Mouse (Mus musculus): ENCODE measurements at regions not wholly inside any gene's neighbourhood (a gene's known extent, or its start where the extent isn't known, plus 50 kb on each side); places are given as distances from the start of the nearest gene placed in this dataset.

GRCm38 (mm10) chr10:92625781-92626180 is 96.4 kb downstream of the Nedd1 start:
- Histone ChIP-seq H3K9ac (no peak overlapping the region), H3K27me3 (replicated peaks) (no peaks in the 10 kb centered on the region)

GRCm38 (mm10) chr10:92615684-92616379 is 106.4 kb downstream of the Nedd1 start:
- Histone ChIP-seq H3K27me3 (replicated peaks) (no peaks in the 10 kb centered on the region), H3K4me2 (no peak overlapping the region), H3K9me3 (replicated peaks) (no peaks in the 10 kb centered on the region), H3K4me3 (no peak overlapping the region), H3K9ac (no peak overlapping the region), H3K27ac (no peak overlapping the region), H3K4me1 (no peaks in the 10 kb centered on the region), H3K36me3 (no peaks in the 10 kb centered on the region)
- no peak for ATAC-seq
- WGBS (ENCODE audit: insufficient replicate concordance), result 57% methylated on average over 4 of the region's 5 CpGs

More at GRCm38 (mm10) chr10:92625781-92626180, 96.4 kb downstream of the Nedd1 start:
- Histone ChIP-seq H3K4me1 (no peaks in the 10 kb centered on the region), H3K4me2 (no peak overlapping the region), H3K9me3 (replicated peaks) (no peaks in the 10 kb centered on the region), H3K4me3 (no peak overlapping the region), H3K36me3 (no peaks in the 10 kb centered on the region), H3K27ac (no peak overlapping the region)
- ATAC-seq, result no peak
- WGBS (ENCODE audit: insufficient replicate concordance), result 62% methylated on average over 7 of the region's 7 CpGs

- Histone ChIP-seq H3K9me3 (replicated peaks) (no peaks in the 10 kb centered on the region), H3K27ac (no peak overlapping the region), H3K4me3 (no peak overlapping the region), H3K4me2 (no peak overlapping the region), H3K9ac (no peak overlapping the region), H3K36me3 (no peaks in the 10 kb centered on the region), H3K4me1 (no peaks in the 10 kb centered on the region), H3K27me3 (replicated peaks) (no peaks in the 10 kb centered on the region)
- WGBS (ENCODE audit: insufficient replicate concordance), result 63% methylated on average over 6 of the region's 6 CpGs
- ATAC-seq, result no peak
These were observed 107.9 kb downstream of the Nedd1 start for GRCm38 (mm10) chr10:92614341-92614740.

- no peak for ATAC-seq
These were observed 111.2 kb downstream of the Nedd1 start for GRCm38 (mm10) chr10:92611060-92611459.

GRCm38 (mm10) chr10:92606761-92607160 is 115.5 kb downstream of the Nedd1 start:
- Histone ChIP-seq H3K4me3 (no peak overlapping the region), H3K4me2 (no peak overlapping the region), H3K9ac (no peak overlapping the region), H3K9me3 (replicated peaks) (no peaks in the 10 kb centered on the region), H3K27ac (no peak overlapping the region), H3K27me3 (replicated peaks) (no peaks in the 10 kb centered on the region), H3K4me1 (no peaks in the 10 kb centered on the region), H3K36me3 (no peaks in the 10 kb centered on the region)
- WGBS (ENCODE audit: insufficient replicate concordance), result 59% methylated on average over 4 of the region's 4 CpGs
- no peak for ATAC-seq

More at GRCm38 (mm10) chr10:92611060-92611459, 111.2 kb downstream of the Nedd1 start:
- Histone ChIP-seq H3K4me1 (no peaks in the 10 kb centered on the region), H3K9me3 (replicated peaks) (no peaks in the 10 kb centered on the region), H3K4me2 (no peak overlapping the region), H3K27me3 (replicated peaks) (no peaks in the 10 kb centered on the region), H3K27ac (no peak overlapping the region), H3K9ac (no peak overlapping the region), H3K36me3 (no peaks in the 10 kb centered on the region), H3K4me3 (no peak overlapping the region)
- 69% methylated on average over 3 of the region's 3 CpGs for WGBS (ENCODE audit: insufficient replicate concordance)

- Histone ChIP-seq H3K9me3 (replicated peaks) (no peaks in the 10 kb centered on the region), H3K4me2 (no peak overlapping the region), H3K27me3 (replicated peaks) (no peaks in the 10 kb centered on the region), H3K4me1 (no peaks in the 10 kb centered on the region), H3K27ac (no peak overlapping the region), H3K4me3 (no peak overlapping the region), H3K36me3 (no peaks in the 10 kb centered on the region), H3K9ac (no peak overlapping the region)
- 75% methylated on average over 3 of the region's 3 CpGs for WGBS (ENCODE audit: insufficient replicate concordance)
- no peak for ATAC-seq
These were observed 116.6 kb downstream of the Nedd1 start for GRCm38 (mm10) chr10:92605646-92606045.

- H3K36me3 ChIP-seq, result no peaks in the 10 kb centered on the region
- H3K27me3 ChIP-seq (replicated peaks), result no peaks in the 10 kb centered on the region
- H3K4me2 ChIP-seq, result no peak overlapping the region
- H3K4me3 ChIP-seq, result no peak overlapping the region
- no peaks in the 10 kb centered on the region for H3K9me3 ChIP-seq (replicated peaks)
- no peak for ATAC-seq
- no peaks in the 10 kb centered on the region for H3K4me1 ChIP-seq
- 66% methylated on average over 4 of the region's 4 CpGs for WGBS (ENCODE audit: insufficient replicate concordance)
- no peak overlapping the region for H3K9ac ChIP-seq
- no peak overlapping the region for H3K27ac ChIP-seq
These were observed 122.1 kb downstream of the Nedd1 start for GRCm38 (mm10) chr10:92600116-92600515.

- no peak overlapping the region for H3K4me3 ChIP-seq
- H3K9ac ChIP-seq, result no peak overlapping the region
- 37% methylated on average over 6 of the region's 6 CpGs for WGBS (ENCODE audit: insufficient replicate concordance)
- H3K36me3 ChIP-seq, result no peaks in the 10 kb centered on the region
- H3K9me3 ChIP-seq (replicated peaks), result no peaks in the 10 kb centered on the region
- no peak overlapping the region for H3K27ac ChIP-seq
- ATAC-seq, result no peak
- H3K4me1 ChIP-seq, result no peaks in the 10 kb centered on the region
- H3K27me3 ChIP-seq (replicated peaks), result no peaks in the 10 kb centered on the region
- no peak overlapping the region for H3K4me2 ChIP-seq
These were observed 126.5 kb downstream of the Nedd1 start for GRCm38 (mm10) chr10:92595496-92596355.

- Histone ChIP-seq H3K9ac (no peak overlapping the region), H3K4me2 (no peak overlapping the region), H3K27ac (no peak overlapping the region), H3K4me1 (no peaks in the 10 kb centered on the region), H3K4me3 (no peak overlapping the region), H3K9me3 (replicated peaks) (no peaks in the 10 kb centered on the region), H3K36me3 (no peaks in the 10 kb centered on the region), H3K27me3 (replicated peaks) (no peaks in the 10 kb centered on the region)
- WGBS (ENCODE audit: insufficient replicate concordance), result 75% methylated on average over 7 of the region's 7 CpGs
- ATAC-seq, result no peak
These were observed 128.2 kb downstream of the Nedd1 start for GRCm38 (mm10) chr10:92593947-92594460.

- Histone ChIP-seq H3K4me1 (no peaks in the 10 kb centered on the region), H3K4me2 (no peak overlapping the region), H3K9ac (no peak overlapping the region), H3K4me3 (no peak overlapping the region), H3K9me3 (replicated peaks) (no peaks in the 10 kb centered on the region), H3K36me3 (no peaks in the 10 kb centered on the region), H3K27me3 (replicated peaks) (no peaks in the 10 kb centered on the region), H3K27ac (no peak overlapping the region)
- WGBS (ENCODE audit: insufficient replicate concordance), result 52% methylated on average over 2 of the region's 2 CpGs
- ATAC-seq, result no peak
These were observed 143.3 kb downstream of the Nedd1 start for GRCm38 (mm10) chr10:92578872-92579271.

GRCm38 (mm10) chr10:92570496-92570895 is 151.7 kb downstream of the Nedd1 start:
- Histone ChIP-seq H3K4me2 (no peak overlapping the region), H3K36me3 (no peaks in the 10 kb centered on the region), H3K27me3 (replicated peaks) (no peaks in the 10 kb centered on the region), H3K9me3 (replicated peaks) (no peaks in the 10 kb centered on the region), H3K4me1 (no peaks in the 10 kb centered on the region), H3K27ac (no peak overlapping the region), H3K4me3 (no peak overlapping the region), H3K9ac (no peak overlapping the region)
- ATAC-seq, result no peak

GRCm38 (mm10) chr10:92557463-92557862 is 164.8 kb downstream of the Nedd1 start:
- Histone ChIP-seq H3K4me1 (no peaks in the 10 kb centered on the region), H3K9me3 (replicated peaks) (no peaks in the 10 kb centered on the region), H3K27me3 (replicated peaks) (no peaks in the 10 kb centered on the region), H3K36me3 (no peaks in the 10 kb centered on the region), H3K9ac (no peak overlapping the region), H3K4me3 (no peak overlapping the region), H3K4me2 (no peak overlapping the region), H3K27ac (no peak overlapping the region)
- WGBS (ENCODE audit: insufficient replicate concordance), result 46% methylated on average over 4 of the region's 4 CpGs
- no peak for ATAC-seq

Measured in liver, embryonic 12.5 days (tissue).